Mouse (Mus musculus): ENCODE results near the gene Gm7168.
A peak's percentile ranks its signal among the peaks of the same experiment; 100 is the strongest.
"Not testable (repeated sequence)": the region's sequence is repeated elsewhere in the genome, so short reads cannot be mapped to it uniquely, and the experiment has no call there.

The Gm7168 gene

DNA sequence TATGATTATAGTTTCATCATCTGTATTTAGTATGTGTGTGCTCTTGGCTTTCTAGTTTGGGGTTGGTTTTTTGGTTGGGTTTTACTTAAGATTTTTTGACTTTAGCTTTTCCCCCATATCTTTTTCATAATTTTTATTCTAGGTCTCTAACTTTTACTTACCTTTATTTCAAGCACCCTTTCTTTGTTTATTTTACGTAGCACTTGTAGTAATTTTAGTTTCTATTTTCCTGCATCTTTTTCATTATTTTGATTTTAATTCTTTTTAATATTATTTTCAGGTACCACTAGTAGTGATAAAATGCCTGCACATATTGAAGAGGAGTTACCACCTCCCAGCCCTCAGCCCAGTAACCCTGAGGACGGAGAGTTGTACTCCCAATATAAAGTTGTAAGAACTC, at the start of gene Gm7168:
Gene Gm7168, plus strand, starts transcription at position 301 of the 400 bp plus-strand sequence.
- not testable (repeated sequence) for DNase-seq (ENCODE audit: low read depth)

DNA sequence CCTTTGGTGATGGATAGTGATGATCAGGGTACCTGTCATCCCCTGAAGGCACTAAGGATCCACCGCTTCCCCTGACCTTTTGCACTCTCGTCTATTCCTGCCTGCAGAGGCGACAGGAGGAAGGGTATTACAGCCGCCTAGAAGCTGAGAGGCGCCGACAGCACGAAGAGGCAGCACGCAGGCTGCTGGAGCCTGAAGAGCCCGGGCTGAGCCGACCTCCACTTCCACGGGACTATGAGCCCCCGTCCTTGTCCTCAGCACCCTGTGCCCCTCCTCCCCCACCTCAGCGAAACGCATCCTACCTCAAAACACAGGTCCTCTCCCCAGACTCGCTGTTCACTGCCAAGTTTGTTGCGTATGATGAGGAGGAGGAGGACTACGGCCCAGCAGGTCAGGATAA, 49.3 kb upstream of the Gm7168 start:
- DNase-seq (ENCODE audit: low read depth): no peak

- DNase-seq (ENCODE audit: low read depth): no peak
These were observed 48.9 kb upstream of the Gm7168 start for GRCm38 (mm10) chr17:13899241-13899640.

DNA sequence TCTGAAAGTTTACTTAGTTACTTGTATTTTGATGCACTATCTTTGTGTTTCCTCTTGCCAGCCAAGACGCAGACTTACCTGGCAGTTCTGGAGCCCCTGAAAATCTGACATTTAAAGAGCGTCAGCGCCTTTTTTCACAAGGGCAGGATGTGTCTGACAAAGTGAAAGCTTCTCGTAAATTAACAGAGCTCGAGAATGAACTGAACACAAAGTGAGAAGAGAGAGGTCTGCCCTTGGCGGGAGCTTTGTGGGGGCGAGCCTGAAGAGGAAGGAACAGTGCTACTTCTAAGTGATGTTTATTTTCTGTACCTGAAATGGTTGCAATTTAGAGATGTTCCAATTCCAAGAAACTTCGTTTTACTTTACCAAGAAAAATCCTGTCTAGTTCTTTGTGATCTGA, 44.4 kb upstream of the Gm7168 start:
- no peak for DNase-seq (ENCODE audit: low read depth)

DNA sequence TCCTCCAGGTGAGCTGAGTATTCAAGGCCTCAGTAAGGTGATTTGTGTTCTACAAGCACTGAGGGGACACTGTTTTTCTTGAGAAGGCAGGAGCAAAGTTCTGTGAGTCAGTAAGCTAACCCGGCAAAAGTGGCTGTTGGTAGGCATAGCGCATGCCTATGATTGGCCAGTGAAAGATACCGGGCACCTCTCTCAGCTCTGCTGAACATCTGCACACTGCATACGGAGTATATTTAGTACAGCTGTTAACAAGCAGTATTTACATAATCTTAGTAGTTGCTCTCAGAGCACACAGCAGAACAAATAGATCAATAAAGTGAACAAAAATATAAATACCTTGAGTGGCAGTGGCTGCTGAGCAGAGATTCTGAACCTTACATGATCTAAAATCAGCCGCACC, 41.1 kb upstream of the Gm7168 start:
- DNase-seq (ENCODE audit: low read depth): no peak

DNA sequence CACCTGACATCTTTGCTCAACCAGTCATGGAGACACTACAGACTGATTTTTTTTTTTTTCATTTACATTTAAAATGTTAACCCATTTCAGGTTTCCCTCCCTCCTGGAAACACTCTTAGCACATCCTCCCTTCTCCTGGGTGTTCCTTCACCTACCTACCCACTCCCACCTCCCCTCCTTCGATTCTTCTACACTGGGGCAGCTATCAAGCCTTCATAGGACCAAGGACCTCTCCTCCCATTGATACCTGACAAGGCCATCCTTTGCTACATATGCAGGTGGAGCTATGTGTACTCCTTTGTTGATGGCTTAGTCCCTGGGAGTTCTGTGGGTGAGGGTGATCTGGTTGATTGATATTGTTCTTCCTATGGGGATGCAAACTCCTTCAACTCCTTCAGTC, 40.5 kb upstream of the Gm7168 start:
- no peak for DNase-seq (ENCODE audit: low read depth)

GRCm38 (mm10) chr17:13913951-13914350, 34.2 kb upstream of the Gm7168 start:
- DNase-seq (ENCODE audit: low read depth): no peak

DNA sequence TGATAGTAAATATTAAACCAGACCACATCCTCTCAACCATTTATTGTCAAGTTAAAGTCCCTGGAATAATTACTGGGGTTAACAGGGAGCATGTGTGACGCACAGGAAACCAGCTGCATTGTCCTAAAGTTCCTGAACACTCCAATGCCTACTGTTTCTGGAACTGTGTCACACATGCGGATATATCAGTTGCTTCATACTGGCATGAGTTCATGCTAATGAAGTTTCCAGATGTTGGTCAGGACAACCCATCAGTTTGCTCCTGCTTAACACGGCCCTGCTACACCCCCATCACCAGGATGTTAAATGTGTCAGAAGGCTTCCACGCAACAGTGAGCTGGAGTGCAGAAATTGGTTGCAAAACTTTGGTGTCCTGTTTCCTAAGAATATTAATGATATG, 33.6 kb upstream of the Gm7168 start:
- no peak for DNase-seq (ENCODE audit: low read depth)

GRCm38 (mm10) chr17:13920771-13921170, 27.4 kb upstream of the Gm7168 start:
- no peak for DNase-seq (ENCODE audit: low read depth)

- DNase-seq (ENCODE audit: low read depth): no peak
These were observed 24.8 kb upstream of the Gm7168 start for GRCm38 (mm10) chr17:13923418-13923817.

DNA sequence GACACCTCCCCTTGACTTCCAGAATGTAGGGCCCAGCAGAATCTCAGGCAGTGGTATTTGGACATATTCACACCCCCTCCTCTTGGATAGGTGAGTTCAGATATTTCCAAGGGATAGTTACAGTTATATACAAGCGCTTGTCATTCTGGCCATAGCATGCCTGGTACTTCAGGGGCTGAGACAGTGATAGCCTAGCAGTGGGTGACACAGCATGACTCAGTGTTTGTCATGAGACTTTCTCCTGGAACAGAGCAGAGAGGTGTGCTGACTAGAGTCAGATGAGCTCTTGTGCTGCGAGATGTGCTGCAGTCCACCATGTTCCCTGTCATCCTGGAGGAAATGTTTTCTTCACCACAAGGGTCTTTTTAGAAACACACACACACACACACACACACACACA, 23.6 kb upstream of the Gm7168 start:
- DNase-seq (ENCODE audit: low read depth): no peak

- DNase-seq (ENCODE audit: low read depth): peak; percentile 4
These were observed 22.2 kb upstream of the Gm7168 start for GRCm38 (mm10) chr17:13925931-13926330.

DNA sequence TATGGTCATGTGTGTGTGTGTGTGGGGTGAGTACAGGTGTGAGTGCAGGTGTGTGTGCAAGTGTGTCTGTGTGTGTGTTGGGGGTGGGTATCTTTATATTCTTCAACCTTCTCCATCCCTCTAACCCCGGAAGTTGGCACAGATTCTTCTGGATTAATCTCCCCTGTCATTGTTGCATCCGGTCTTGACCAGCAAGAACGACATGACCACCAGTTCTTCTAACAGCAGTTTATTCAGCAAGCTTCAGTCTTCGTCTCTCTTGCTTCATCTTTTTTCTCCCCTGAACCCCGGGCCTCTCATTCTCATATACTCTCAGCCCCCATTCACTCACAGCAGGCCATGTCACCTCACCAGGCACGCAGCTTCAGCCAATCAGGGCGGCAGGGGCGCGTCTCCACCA, 17.8 kb upstream of the Gm7168 start:
- no peak for DNase-seq (ENCODE audit: low read depth)

DNA sequence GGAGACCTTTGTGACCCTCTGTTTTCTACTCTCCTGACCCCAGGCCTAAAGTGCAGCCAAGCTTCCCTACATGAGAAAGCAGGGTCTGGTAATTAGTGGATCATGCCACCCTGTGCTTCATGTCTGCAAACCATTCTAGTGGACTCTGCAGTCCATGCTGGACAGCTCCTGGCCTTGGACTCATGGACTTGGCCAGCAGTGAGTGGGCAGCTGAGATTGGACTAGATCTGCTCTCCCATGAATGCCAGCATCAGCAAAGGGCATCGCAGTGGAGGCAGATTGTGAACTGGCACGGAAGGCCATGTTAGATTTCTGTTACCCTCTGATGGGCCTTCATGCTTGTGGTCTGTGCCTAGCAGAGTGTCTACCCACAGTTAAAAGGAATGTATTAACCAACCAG, 12.8 kb upstream of the Gm7168 start:
- not testable (repeated sequence) for DNase-seq (ENCODE audit: low read depth)

DNA sequence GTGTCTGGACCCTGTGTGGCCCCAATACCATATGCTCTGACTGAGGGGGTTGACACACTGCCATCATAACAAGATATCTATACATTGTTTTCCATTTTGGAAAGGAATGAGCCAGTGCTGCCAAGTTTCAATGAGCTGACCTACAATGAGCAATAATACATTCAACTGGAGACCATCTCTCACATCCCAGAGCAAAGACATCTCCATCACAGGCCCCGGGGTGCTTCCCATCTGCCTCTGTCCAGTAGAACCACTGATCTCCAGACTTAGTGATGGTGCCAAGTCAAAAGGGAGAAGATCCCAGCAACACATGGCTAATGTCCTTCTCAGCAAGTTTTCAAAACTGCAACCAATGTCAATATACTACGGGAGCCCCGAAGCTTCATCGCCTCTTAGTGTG, 10.4 kb upstream of the Gm7168 start:
- DNase-seq (ENCODE audit: low read depth): no peak

- DNase-seq (ENCODE audit: low read depth): no peak
These were observed 9.5 kb upstream of the Gm7168 start for GRCm38 (mm10) chr17:13938652-13939051.

- DNase-seq (ENCODE audit: low read depth): not testable (repeated sequence)
These were observed 8.9 kb upstream of the Gm7168 start for GRCm38 (mm10) chr17:13939231-13939630.

- no peak for DNase-seq (ENCODE audit: low read depth)
These were observed 7.7 kb upstream of the Gm7168 start for GRCm38 (mm10) chr17:13940487-13940886.

GRCm38 (mm10) chr17:13951570-13951969, 3.4 kb downstream of the Gm7168 start:
- not testable (repeated sequence) for DNase-seq (ENCODE audit: low read depth)

- not testable (repeated sequence) for DNase-seq (ENCODE audit: low read depth)
These were observed 10.0 kb downstream of the Gm7168 start for GRCm38 (mm10) chr17:13958129-13958528.

DNA sequence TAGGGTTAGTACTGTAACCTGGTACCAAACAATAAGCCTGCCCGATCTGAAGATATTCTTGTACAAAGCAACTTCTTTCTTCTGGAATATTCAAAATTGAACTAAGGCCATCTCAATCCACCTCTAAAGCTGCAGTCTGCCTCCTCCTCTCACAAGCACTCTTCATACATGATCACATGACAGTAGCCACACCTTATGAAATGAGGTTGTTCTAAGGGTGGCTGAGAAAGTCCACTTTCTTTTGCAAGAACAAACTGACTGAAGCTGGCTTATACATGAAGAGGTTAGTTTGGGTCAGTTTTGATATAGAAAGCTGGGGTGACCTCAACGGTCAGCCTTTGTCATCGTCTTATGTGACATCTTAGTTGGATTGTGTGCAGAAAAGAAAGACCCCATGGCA, 14.1 kb downstream of the Gm7168 start:
- DNase-seq (ENCODE audit: low read depth): not testable (repeated sequence)

- DNase-seq (ENCODE audit: low read depth): not testable (repeated sequence)
These were observed 16.9 kb downstream of the Gm7168 start for GRCm38 (mm10) chr17:13965048-13965447.

DNA sequence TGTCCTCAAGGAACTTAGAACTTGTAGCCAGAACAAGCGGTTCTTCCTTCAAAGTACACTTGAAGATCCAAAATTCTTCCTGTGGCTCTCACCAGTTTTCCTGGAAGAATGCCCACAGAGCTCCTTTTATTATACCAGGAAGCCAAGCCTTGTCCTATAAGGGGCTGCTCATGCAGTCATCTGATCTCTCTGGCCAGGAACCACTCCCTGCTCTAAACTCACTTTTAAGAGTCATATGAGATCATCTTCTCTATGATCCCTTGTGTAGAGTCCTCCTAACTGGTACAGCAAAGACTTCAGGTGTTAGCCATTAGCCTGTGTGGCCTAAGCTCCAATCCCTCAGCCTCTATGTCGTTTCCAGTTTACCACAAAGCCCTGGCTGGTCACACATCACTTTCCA, 21.7 kb downstream of the Gm7168 start:
- DNase-seq (ENCODE audit: low read depth): not testable (repeated sequence)

GRCm38 (mm10) chr17:13970796-13971195, 22.6 kb downstream of the Gm7168 start:
- DNase-seq (ENCODE audit: low read depth): not testable (repeated sequence)

- DNase-seq (ENCODE audit: low read depth): no peak
These were observed 39.5 kb downstream of the Gm7168 start for GRCm38 (mm10) chr17:13987690-13988089.

Measured in 416B (cell line).